Mouse (Mus musculus): Measurements from ENCODE around the gene Shisa5. TPM values are rescaled to one million over a fixed set of nuclear protein-coding genes. Genes with fewer than 3 reads are reported as not detected.

Gene Shisa5
- polyA plus RNA-seq (2015; fragmentation: Nextera tagmentation; extraction: Ambion mirVana): 43.7 and 44.3 TPM in 2 replicates

DNA sequence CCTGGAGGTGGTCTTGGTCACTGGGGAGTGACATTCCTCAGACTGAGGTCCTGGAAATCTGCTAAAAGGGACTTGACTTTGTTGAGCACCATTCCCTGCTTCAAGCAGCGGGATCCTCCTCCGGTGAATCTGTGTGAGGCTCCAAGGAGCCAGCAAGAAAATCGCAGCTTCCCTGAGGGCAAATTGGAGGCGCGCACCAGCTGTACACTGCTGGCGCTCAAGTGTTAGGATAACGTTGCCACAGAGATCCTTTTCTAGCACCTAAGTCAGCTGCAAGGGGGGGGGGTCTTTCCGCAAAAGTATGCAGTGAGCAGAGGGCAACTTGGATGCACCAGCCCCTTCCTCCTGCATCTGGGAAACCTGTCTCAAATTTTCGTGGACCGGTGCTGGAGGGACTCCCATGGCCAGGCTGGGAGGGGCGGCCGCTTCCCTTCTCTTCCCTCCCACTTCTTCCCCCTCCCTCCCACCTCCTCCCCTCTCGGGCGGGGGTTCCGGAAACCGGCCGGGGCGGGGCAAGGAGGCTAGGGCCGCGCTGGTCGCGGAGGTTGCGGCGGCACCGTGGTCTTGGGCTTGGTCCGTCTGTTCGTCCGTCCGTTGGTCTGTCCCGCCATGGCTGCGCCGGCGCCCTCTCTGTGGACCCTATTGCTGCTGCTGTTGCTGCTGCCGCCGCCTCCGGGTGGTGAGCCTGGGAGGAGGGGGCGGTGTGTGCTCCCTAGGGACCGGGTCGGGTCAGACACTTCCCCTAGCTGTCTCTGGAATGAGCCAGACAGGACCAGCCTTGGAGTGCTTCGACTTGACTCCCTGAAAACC lies at the start of gene Shisa5:
TSS of gene Shisa5 (plus strand) at position 480 of the 810 bp plus-strand sequence.
- H3K27ac ChIP-seq: no peak within 1 kb of the TSS
- H3K27me3 ChIP-seq: no peaks in the 10 kb centered on the region
- peaks cover 16% of the 10 kb centered on the region for H3K4me1 ChIP-seq (replicated peaks)
- WGBS: under 1% methylated on average over 40 of the region's 40 CpGs
- ATAC-seq: peak; percentile 87
- no peaks in the 10 kb centered on the region for H3K36me3 ChIP-seq
- peak within 1 kb of the TSS; percentile 64 for H3K4me3 ChIP-seq (replicated peaks)
- H3K4me2 ChIP-seq (replicated peaks): peak within 1 kb of the TSS; percentile 88
- peak within 1 kb of the TSS; percentile 78 for H3K9ac ChIP-seq (replicated peaks)
- H3K9me3 ChIP-seq: no peaks in the 10 kb centered on the region

DNA sequence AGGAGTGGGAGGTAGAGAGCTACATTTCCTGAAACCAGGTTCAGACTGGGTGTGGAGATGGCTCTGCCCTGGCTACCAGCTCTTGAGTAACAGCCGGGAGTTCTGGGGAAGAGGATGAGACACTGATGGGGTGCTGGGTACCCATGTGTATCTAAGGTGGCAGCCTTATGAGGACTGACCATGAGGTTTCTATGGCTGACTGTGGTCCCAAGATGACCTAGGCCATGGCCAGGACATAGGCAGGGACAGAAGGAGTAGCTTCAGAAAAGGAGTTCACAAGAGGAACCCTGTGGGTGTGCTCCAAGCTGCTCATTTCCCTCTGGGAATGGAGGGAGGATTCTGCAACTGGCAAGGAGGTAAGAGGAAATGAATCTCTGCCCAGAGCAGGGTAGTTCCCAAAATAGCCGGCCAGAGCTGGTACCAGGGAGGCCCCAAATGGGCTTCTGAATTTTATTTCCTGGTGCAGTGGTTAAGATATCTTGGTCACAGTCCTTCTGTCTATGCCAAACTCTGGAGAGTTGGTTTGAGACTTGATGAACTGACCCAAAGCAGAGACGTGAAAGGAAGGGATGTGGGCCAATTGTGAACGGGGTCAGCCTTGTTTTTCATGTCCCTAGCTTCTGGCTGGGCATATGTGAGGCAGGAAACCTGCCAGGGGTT lies 48.4 kb upstream of the Shisa5 start:
- Histone ChIP-seq H3K36me3 (no peaks in the 10 kb centered on the region), H3K4me3 (replicated peaks) (no peak overlapping the region), H3K4me1 (replicated peaks) (peaks cover 26% of the 10 kb centered on the region), H3K27me3 (no peaks in the 10 kb centered on the region), H3K9ac (replicated peaks) (no peak overlapping the region), H3K4me2 (replicated peaks) (no peak overlapping the region), H3K27ac (no peak overlapping the region), H3K9me3 (no peaks in the 10 kb centered on the region)
- no peak for ATAC-seq
- WGBS: 87% methylated on average over 4 of the region's 4 CpGs

DNA sequence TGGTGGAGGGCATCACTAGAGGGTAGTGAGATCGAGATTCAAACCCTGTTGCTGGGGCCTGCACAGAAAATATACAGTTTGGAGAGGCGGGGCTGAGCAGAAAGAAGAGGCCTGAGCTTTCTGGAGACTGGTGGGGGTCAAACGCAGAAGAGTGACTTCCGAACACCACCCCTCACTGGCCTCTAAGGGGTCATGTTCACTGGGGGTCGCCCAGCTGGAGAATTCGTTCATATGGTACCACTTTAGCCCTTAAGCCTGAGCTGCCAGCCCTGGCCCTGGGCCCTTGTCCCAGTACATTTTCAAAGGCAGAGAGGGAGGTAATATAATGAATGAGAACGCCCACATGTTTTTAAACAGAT lies 47.9 kb upstream of the Shisa5 start:
- Histone ChIP-seq H3K36me3 (no peaks in the 10 kb centered on the region), H3K9me3 (no peaks in the 10 kb centered on the region), H3K4me1 (replicated peaks) (peaks cover 30% of the 10 kb centered on the region), H3K9ac (replicated peaks) (no peak overlapping the region), H3K4me3 (replicated peaks) (no peak overlapping the region), H3K27me3 (no peaks in the 10 kb centered on the region), H3K4me2 (replicated peaks) (no peak overlapping the region), H3K27ac (no peak overlapping the region)
- 86% methylated on average over 7 of the region's 7 CpGs for WGBS
- no peak for ATAC-seq

DNA sequence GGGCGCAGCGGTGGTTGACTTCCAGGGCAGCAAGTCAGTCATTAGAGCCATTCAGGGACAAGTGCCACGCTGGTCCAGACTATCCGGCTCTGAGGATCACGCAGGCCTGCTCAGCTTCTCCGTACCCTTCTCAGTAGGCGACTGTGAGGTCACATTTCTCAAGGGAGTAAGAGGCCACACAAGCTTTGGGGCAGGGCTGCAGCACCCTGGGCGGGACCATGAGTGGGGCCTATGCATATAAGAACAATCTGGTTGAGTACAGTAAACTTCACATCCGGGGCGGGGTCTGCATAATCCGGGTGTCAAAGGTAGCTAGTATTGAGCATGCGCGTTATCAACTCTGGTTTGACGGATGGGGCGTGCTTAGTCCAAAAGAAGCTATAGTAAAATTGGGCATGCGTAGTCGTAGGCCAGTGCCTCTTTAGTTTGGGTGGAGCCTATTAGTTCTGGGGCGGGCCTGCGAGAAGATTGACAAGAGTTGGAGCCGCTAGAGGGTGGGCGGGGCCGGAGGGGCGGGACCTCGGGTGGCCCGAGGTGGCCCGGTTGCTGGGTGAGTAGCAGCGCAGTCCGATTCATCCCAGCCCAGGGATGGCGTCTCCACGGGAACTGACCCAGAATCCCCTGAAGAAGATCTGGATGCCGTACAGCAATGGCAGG lies 46.8 kb upstream of the Shisa5 start, which contains the start of gene Pfkfb4:
TSS of gene Pfkfb4 (plus strand) at position 351 of the 657 bp plus-strand sequence.
- peak; percentile 95 for ATAC-seq
- H3K36me3 ChIP-seq: no peaks in the 10 kb centered on the region
- H3K9ac ChIP-seq (replicated peaks): peak within 1 kb of the TSS; percentile 69
- H3K27me3 ChIP-seq: no peaks in the 10 kb centered on the region
- H3K4me2 ChIP-seq (replicated peaks): peak within 1 kb of the TSS; percentile 78
- H3K4me1 ChIP-seq (replicated peaks): peaks cover 35% of the 10 kb centered on the region
- peak within 1 kb of the TSS; percentile 69 for H3K27ac ChIP-seq
- H3K4me3 ChIP-seq (replicated peaks): peak within 1 kb of the TSS; percentile 63
- no peaks in the 10 kb centered on the region for H3K9me3 ChIP-seq
- under 1% methylated on average over 31 of the region's 31 CpGs for WGBS

DNA sequence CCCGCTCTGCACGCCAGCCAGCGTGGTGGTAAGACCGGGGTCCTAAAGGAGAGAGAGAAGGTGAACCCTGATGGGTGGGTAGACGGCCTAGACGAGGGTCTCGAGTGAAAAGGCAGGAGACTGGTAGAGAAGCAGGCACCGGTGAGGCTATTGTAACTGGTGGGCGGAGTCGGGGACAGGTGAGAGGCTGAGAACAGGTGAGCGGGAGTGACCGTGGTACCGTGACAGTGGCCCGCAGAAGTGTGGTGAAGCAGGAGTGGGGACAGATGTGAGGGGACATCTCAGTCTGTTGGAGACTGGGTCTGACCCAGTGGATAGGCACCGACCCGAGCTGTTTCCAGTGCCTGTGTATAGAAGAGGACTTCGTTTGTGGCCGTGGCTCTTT lies 46.3 kb upstream of the Shisa5 start:
- ATAC-seq: peak; percentile 37; the same call in 1 of the 2 replicates
- H3K4me2 ChIP-seq (replicated peaks): peak overlapping the region; percentile 78
- peak overlapping the region; percentile 69 for H3K9ac ChIP-seq (replicated peaks)
- peak overlapping the region; percentile 54 for H3K27ac ChIP-seq
- H3K4me3 ChIP-seq (replicated peaks): peak overlapping the region; percentile 63
- H3K27me3 ChIP-seq: no peaks in the 10 kb centered on the region
- H3K36me3 ChIP-seq: no peaks in the 10 kb centered on the region
- H3K9me3 ChIP-seq: no peaks in the 10 kb centered on the region
- H3K4me1 ChIP-seq (replicated peaks): peaks cover 35% of the 10 kb centered on the region
- 9% methylated on average over 18 of the region's 18 CpGs for WGBS

DNA sequence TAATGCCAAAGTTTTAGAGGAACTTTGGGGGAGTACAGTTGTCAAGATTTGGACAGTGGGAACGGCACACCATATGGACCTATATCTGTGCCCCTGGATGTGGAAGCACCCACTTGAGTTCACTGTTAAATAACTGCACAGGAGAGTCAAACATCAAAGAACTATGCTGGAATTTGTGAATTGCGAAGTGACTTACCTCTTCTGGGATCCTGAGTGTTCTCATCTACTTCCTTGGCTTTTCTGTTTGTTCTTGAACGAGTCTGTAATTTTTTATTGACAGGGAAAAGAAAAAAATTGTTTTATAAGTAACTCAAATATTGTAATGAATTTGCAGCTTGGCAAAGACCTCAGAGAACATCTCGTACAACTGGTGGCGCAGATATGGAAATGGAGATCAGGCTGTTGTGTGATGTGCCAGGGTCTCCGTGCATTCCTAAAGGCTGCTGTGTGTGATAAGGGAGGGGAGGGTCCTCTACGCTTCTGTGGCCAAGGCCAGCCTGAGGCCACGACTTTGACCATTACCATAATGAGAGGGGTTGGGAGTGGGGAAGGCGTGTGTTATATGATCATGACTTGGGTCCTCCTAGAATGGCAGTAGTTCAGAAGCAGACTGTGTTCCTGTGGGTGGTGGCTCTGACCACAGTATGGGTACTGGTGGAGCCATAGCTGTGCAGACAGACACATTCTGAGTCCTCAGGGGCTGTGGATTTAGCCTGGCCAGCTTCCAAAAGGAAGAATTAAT lies 45.6 kb upstream of the Shisa5 start:
- H3K9ac ChIP-seq (replicated peaks): peak overlapping the region; percentile 69

DNA sequence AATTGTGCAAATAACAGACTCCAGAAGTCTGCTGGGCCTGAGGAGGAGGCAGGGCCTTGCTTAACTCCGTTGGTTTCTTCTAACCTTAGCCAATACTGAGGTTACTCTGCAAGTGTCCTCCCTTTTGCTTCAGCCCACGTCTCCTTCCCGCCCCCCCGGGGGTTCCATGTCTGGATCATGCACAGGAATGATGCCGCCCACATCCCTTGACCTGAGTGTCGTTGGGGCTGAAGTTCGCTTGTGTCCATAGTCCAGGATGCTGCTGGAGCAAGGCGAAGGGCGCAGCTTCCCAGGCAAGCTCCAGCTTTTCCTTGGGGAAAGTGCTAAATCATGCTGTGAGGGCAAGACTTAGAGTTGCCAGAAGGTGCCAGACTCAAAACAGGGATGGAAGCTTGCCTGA lies 42.0 kb upstream of the Shisa5 start:
- no peak overlapping the region for H3K9ac ChIP-seq (replicated peaks)
- no peaks in the 10 kb centered on the region for H3K36me3 ChIP-seq
- no peak overlapping the region for H3K4me2 ChIP-seq (replicated peaks)
- H3K27me3 ChIP-seq: no peaks in the 10 kb centered on the region
- no peak for ATAC-seq
- H3K9me3 ChIP-seq: no peaks in the 10 kb centered on the region
- 85% methylated on average over 9 of the region's 9 CpGs for WGBS
- H3K4me1 ChIP-seq (replicated peaks): peaks cover 34% of the 10 kb centered on the region
- H3K4me3 ChIP-seq (replicated peaks): no peak overlapping the region
- H3K27ac ChIP-seq: no peak overlapping the region

More for the DNA sequence above, 45.6 kb upstream of the Shisa5 start:
- Histone ChIP-seq H3K27ac (no peak overlapping the region), H3K36me3 (no peaks in the 10 kb centered on the region), H3K4me1 (replicated peaks) (peaks cover 35% of the 10 kb centered on the region), H3K4me3 (replicated peaks) (peak overlapping the region; percentile 63), H3K9me3 (no peaks in the 10 kb centered on the region), H3K4me2 (replicated peaks) (peak overlapping the region; percentile 78), H3K27me3 (no peaks in the 10 kb centered on the region)
- no peak for ATAC-seq
- 83% methylated on average over 9 of the region's 9 CpGs for WGBS

DNA sequence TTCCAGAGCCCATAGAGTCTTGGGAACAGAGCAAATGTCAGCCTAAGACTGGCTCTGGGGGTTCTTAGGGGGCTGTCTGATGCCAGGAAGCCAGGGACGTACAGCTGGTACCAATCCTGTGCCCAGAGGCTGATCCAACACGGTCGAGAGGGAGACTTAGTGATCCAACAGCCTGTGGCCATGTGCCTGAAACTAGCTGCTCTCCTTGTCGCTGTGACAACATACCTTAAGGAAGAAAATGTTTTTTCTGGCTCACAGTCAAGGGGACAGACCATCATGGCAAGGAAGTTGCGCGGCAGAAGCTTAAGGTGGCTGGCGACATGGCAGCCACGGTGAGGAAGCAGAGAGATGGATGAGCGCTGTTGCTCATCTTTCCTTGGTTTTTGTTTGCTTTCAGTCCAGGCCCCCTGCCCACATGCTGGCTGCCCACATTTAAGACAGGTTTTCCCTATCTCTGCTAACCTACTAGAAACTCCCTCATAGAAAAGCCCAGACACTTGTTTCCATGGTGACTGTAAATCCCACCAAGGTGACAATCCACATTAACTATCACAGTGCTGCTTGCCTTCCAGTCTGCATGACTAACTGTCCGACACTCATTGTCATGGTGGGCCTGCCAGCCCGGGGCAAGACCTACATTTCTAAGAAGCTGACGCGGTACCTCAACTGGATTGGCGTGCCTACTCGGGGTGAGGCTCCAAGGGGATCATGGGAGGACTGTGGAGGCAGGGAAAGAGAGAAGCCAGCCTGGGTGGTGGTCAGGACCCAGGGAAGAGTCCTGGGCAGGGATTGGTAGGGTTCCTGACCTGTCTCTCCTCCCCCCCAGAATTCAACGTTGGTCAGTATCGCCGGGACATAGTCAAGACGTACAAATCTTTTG lies 39.8 kb upstream of the Shisa5 start:
- Histone ChIP-seq H3K4me3 (replicated peaks) (no peak overlapping the region), H3K36me3 (peaks cover 7% of the 10 kb centered on the region; the same call in 1 of the 2 replicates), H3K4me1 (replicated peaks) (peaks cover 20% of the 10 kb centered on the region), H3K4me2 (replicated peaks) (no peak overlapping the region), H3K9me3 (no peaks in the 10 kb centered on the region), H3K27ac (no peak overlapping the region), H3K27me3 (no peaks in the 10 kb centered on the region), H3K9ac (replicated peaks) (peak overlapping the region; percentile 28; the same call in 1 of the 2 replicates)
- no peak for ATAC-seq
- 84% methylated on average over 19 of the region's 19 CpGs for WGBS

DNA sequence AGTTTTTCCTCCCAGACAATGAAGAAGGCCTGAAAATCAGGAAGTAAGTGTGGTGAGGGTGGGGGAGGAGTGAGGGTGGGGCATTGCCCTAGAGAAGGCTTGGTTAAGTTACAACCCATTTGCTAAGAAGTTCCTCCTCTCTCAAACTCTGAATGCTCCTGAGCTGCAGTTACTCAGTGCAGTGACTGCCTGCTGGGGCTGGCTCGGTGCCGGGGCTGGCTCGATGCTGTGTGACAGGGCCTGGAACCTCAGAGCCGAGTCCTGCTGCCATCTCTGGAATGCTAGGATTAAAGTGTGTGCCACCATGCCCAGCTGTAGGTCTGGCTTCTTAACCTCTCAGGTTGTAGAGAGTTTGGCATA lies 39.2 kb upstream of the Shisa5 start:
- H3K4me2 ChIP-seq (replicated peaks): no peak overlapping the region
- no peak for ATAC-seq
- no peak overlapping the region for H3K9ac ChIP-seq (replicated peaks)
- H3K9me3 ChIP-seq: no peaks in the 10 kb centered on the region
- no peaks in the 10 kb centered on the region for H3K27me3 ChIP-seq
- 83% methylated on average over 4 of the region's 4 CpGs for WGBS
- no peak overlapping the region for H3K4me3 ChIP-seq (replicated peaks)
- H3K36me3 ChIP-seq: peaks cover 7% of the 10 kb centered on the region; the same call in 1 of the 2 replicates
- H3K4me1 ChIP-seq (replicated peaks): peaks cover 16% of the 10 kb centered on the region
- no peak overlapping the region for H3K27ac ChIP-seq

DNA sequence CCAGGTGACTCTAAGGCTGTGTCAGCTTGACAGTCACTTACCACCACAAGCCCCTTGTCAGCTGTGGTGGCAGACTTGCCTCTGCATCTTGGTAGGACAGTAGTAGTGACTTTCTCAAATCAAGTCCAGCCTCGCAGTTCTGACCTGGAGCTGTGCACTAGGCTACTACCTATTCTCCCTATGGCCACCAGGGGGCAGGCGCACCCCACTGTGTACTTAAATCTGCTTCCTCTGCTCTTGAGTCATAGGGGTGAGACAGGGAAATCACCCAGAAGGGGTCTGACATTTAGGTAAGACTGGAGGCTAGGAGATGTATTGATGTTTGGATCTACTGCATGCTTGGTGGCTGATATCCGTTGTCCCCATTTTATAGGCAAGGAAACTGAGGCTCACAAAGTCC lies 37.6 kb upstream of the Shisa5 start:
- Histone ChIP-seq H3K27me3 (no peaks in the 10 kb centered on the region), H3K4me1 (replicated peaks) (peaks cover 8% of the 10 kb centered on the region; the same call in 1 of the 2 replicates), H3K4me2 (replicated peaks) (no peak overlapping the region), H3K4me3 (replicated peaks) (no peak overlapping the region), H3K27ac (no peak overlapping the region), H3K9me3 (no peaks in the 10 kb centered on the region), H3K9ac (replicated peaks) (no peak overlapping the region), H3K36me3 (peaks cover 10% of the 10 kb centered on the region; the same call in 1 of the 2 replicates)
- WGBS: 8% methylated on average over 3 of the region's 3 CpGs
- ATAC-seq: peak; percentile 75; the same call in 1 of the 2 replicates

DNA sequence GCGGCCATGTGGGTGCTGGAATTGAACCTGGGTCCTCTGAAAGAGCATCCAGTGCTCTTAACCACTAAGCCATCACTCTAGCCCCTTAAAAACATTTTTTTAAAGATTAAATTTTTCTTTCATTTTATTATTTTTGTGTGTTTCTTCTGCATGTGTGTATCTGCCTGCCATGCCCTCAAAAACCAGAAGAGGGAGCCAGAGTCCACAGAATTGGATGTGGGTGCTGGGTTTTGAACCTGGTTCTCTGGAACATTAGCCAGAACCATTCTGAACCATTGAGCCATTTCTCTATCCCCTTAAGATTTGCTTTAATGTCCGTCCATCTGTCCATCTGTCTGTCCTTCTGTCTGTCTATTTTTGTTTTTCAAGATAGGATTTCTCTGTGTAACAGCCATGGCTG lies 35.2 kb upstream of the Shisa5 start:
- Histone ChIP-seq H3K9me3 (no peaks in the 10 kb centered on the region), H3K4me2 (replicated peaks) (no peak overlapping the region), H3K27ac (no peak overlapping the region), H3K4me3 (replicated peaks) (no peak overlapping the region), H3K4me1 (replicated peaks) (0 out of 2 replicates have a peak, but pooled peaks cover 6% of the 10 kb centered on the region), H3K27me3 (no peaks in the 10 kb centered on the region), H3K36me3 (peaks cover 25% of the 10 kb centered on the region), H3K9ac (replicated peaks) (no peak overlapping the region)
- 59% methylated on average over 2 of the region's 2 CpGs for WGBS
- no peak for ATAC-seq

All from midbrain, embryonic 13.5 days (tissue).